Mouse (Mus musculus): ENCODE data around the gene Rab3gap1. TPM values are rescaled to one million over a fixed set of nuclear protein-coding genes. Genes with fewer than 3 reads are reported as not detected.

The Rab3gap1 gene
- polyA plus RNA-seq, 1 experiment from 2014 or later = 14.1 TPM

- DNase-seq (ENCODE audit: low spot score, missing footprints) = no peak
- H3K9me3 ChIP-seq (ENCODE audit: control insufficient read depth, low read length) = no peaks in the 10 kb centered on the region
- no peak overlapping the region for H3K27ac ChIP-seq (ENCODE audit: low read depth, low read length)
- no peak overlapping the region for H3K9ac ChIP-seq (ENCODE audit: low read length)
- H3K4me2 ChIP-seq = no peak overlapping the region
- H3K4me3 ChIP-seq (ENCODE audit: low read depth, low read length) = no peak overlapping the region
- H3K4me1 ChIP-seq (ENCODE audit: control insufficient read depth, insufficient read depth, low read length) = peaks cover 11% of the 10 kb centered on the region
- ATAC-seq (ENCODE audit: low FRiP score) = no peak
- no peaks in the 10 kb centered on the region for H3K27me3 ChIP-seq (ENCODE audit: control insufficient read depth, insufficient read depth, low read length)
- no peaks in the 10 kb centered on the region for H3K36me3 ChIP-seq (ENCODE audit: control insufficient read depth, insufficient read depth, low read length)
- whole genome bisulfite sequencing = 89% methylated on average over 1 of the region's 1 CpGs
These were observed 92.6 kb downstream of the Rab3gap1 start for GRCm38 (mm10) chr1:127961140-127961539.

DNA sequence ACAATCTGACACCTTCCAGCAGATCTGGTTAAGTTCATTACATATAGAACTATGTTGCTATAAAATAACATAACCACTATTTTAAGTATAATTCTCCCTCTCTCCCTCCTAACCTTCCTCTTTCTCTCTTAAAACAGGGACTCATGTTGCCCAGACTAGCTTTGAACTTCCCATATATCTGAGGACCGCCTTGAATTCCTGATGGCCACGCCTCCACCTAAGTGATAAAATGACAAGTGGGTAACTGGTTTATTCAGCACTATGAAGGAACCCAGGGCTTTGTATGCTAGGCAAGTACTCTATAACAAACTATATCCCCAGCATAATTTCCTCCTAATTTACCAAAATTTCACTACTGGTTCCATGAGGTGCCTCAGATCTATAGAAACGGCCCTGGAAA lies 94.8 kb downstream of the Rab3gap1 start:
- Histone ChIP-seq H3K4me3 (ENCODE audit: low read depth, low read length) (no peak overlapping the region), H3K27ac (ENCODE audit: low read depth, low read length) (no peak overlapping the region), H3K9me3 (ENCODE audit: control insufficient read depth, low read length) (no peaks in the 10 kb centered on the region), H3K27me3 (ENCODE audit: control insufficient read depth, insufficient read depth, low read length) (no peaks in the 10 kb centered on the region), H3K4me1 (ENCODE audit: control insufficient read depth, insufficient read depth, low read length) (peaks cover 11% of the 10 kb centered on the region), H3K36me3 (ENCODE audit: control insufficient read depth, insufficient read depth, low read length) (no peaks in the 10 kb centered on the region), H3K9ac (ENCODE audit: low read length) (no peak overlapping the region), H3K4me2 (no peak overlapping the region)
- DNase-seq (ENCODE audit: low spot score, missing footprints) = no peak
- 98% methylated on average over 3 of the region's 3 CpGs for WGBS
- no peak for ATAC-seq (ENCODE audit: low FRiP score)

GRCm38 (mm10) chr1:127970870-127971269 lies 102.3 kb downstream of the Rab3gap1 start:
- no peaks in the 10 kb centered on the region for H3K36me3 ChIP-seq (ENCODE audit: control insufficient read depth, insufficient read depth, low read length)
- H3K27me3 ChIP-seq (ENCODE audit: control insufficient read depth, insufficient read depth, low read length) = no peaks in the 10 kb centered on the region
- H3K4me3 ChIP-seq (ENCODE audit: low read depth, low read length) = no peak overlapping the region
- WGBS = 91% methylated on average over 4 of the region's 4 CpGs
- no peak overlapping the region for H3K27ac ChIP-seq (ENCODE audit: low read depth, low read length)
- H3K9me3 ChIP-seq (ENCODE audit: control insufficient read depth, low read length) = no peaks in the 10 kb centered on the region
- no peak overlapping the region for H3K9ac ChIP-seq (ENCODE audit: low read length)
- H3K4me1 ChIP-seq (ENCODE audit: control insufficient read depth, insufficient read depth, low read length) = no peaks in the 10 kb centered on the region
- no peak for ATAC-seq (ENCODE audit: low FRiP score)
- H3K4me2 ChIP-seq = no peak overlapping the region
- no peak for DNase-seq (ENCODE audit: low spot score, missing footprints)

DNA sequence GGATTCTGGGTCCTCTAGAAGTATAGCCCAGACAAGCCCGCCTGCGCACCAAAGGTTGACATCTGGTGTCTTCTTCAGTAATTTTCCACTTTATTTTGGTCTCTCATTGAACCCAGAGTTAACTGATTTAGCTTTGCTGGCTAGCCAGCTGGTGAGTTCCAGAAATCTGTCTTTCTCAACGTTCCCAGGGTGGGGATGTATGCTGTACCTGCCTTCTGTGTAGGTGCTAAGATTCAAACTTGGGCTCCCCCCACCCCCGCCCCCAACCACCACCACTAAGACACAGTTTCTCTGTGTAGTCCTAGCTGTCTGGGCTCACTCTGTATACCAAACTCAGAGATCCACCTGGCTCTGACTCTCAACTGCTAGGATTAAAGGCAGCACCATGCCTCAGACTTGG lies 105.5 kb downstream of the Rab3gap1 start:
- Histone ChIP-seq H3K36me3 (ENCODE audit: control insufficient read depth, insufficient read depth, low read length) (no peaks in the 10 kb centered on the region), H3K4me3 (ENCODE audit: low read depth, low read length) (no peak overlapping the region), H3K27ac (ENCODE audit: low read depth, low read length) (no peak overlapping the region), H3K4me1 (ENCODE audit: control insufficient read depth, insufficient read depth, low read length) (no peaks in the 10 kb centered on the region), H3K4me2 (no peak overlapping the region), H3K9ac (ENCODE audit: low read length) (no peak overlapping the region), H3K27me3 (ENCODE audit: control insufficient read depth, insufficient read depth, low read length) (no peaks in the 10 kb centered on the region), H3K9me3 (ENCODE audit: control insufficient read depth, low read length) (no peaks in the 10 kb centered on the region)
- 89% methylated on average over 4 of the region's 4 CpGs for WGBS
- DNase-seq (ENCODE audit: low spot score, missing footprints) (no peak), ATAC-seq (ENCODE audit: low FRiP score) (no peak)

DNA sequence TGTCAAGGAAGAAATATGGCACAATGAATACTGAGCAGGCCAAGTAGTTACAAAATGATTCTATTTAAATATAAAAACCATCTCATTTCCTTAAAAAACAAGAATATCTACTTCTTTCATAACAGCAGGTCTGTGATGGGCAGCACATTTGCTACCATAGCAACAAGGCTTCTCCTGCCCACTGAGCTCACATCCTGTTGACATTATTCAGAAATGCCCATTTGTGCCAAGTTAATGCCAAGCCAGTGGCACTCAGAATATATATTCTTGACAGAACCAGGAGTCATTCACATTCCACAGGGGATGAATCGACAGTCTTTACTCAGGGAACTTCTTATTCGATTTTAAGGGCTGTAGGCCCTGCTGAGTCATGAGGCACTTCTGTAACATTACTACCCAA lies 107.1 kb downstream of the Rab3gap1 start:
- WGBS = 86% methylated on average over 2 of the region's 2 CpGs
- no peak overlapping the region for H3K27ac ChIP-seq (ENCODE audit: low read depth, low read length)
- no peak overlapping the region for H3K4me3 ChIP-seq (ENCODE audit: low read depth, low read length)
- no peaks in the 10 kb centered on the region for H3K36me3 ChIP-seq (ENCODE audit: control insufficient read depth, insufficient read depth, low read length)
- no peaks in the 10 kb centered on the region for H3K27me3 ChIP-seq (ENCODE audit: control insufficient read depth, insufficient read depth, low read length)
- H3K4me1 ChIP-seq (ENCODE audit: control insufficient read depth, insufficient read depth, low read length) = no peaks in the 10 kb centered on the region
- H3K9ac ChIP-seq (ENCODE audit: low read length) = no peak overlapping the region
- H3K4me2 ChIP-seq = no peak overlapping the region
- DNase-seq (ENCODE audit: low spot score, missing footprints) = no peak
- H3K9me3 ChIP-seq (ENCODE audit: control insufficient read depth, low read length) = no peaks in the 10 kb centered on the region
- no peak for ATAC-seq (ENCODE audit: low FRiP score)

DNA sequence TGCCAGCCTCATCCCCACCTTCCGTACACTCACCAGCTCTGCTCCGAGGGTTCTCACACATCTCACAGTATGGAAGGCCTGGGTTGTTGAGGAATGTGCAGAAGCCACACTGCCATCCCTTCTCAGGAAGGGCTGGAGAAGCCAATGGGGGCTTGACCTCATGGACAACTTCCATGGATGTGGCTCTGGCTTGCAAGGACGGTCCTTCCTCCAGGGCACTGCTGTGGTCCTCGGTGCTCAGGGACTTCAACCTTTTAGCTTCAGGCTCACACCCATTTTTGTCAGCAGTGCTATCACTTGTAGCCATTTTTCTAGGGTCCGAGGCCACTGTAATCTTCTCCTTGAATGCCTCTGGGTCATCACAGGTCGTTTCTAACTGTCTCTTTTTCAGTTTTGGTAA lies 107.5 kb downstream of the Rab3gap1 start:
- H3K4me1 ChIP-seq (ENCODE audit: control insufficient read depth, insufficient read depth, low read length) = no peaks in the 10 kb centered on the region
- no peaks in the 10 kb centered on the region for H3K9me3 ChIP-seq (ENCODE audit: control insufficient read depth, low read length)
- WGBS = 88% methylated on average over 6 of the region's 6 CpGs
- H3K4me2 ChIP-seq = no peak overlapping the region
- H3K36me3 ChIP-seq (ENCODE audit: control insufficient read depth, insufficient read depth, low read length) = no peaks in the 10 kb centered on the region
- no peaks in the 10 kb centered on the region for H3K27me3 ChIP-seq (ENCODE audit: control insufficient read depth, insufficient read depth, low read length)
- no peak overlapping the region for H3K9ac ChIP-seq (ENCODE audit: low read length)
- DNase-seq (ENCODE audit: low spot score, missing footprints) (no peak), ATAC-seq (ENCODE audit: low FRiP score) (no peak)
- H3K27ac ChIP-seq (ENCODE audit: low read depth, low read length) = no peak overlapping the region
- H3K4me3 ChIP-seq (ENCODE audit: low read depth, low read length) = no peak overlapping the region

DNA sequence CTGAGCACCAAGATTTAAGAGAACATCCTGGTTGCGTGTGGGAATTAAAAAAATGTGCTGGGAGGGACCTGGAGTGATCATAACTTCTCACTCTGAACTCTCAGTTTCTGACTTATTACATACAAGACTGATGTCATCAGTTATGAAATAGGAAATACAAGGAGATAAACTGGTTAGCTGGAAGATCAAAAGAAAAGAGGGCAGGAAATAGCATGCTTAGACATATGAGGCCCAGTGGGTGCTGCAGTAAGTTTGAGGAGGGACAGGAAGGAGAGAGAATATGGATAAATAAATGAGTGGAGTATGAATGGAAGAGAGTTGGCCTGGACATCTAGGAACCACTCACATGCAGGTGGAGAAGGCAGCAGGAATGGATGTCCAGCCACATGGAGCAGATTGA lies 109.6 kb downstream of the Rab3gap1 start:
- DNase-seq (ENCODE audit: low spot score, missing footprints) = no peak
- WGBS = 89% methylated on average over 1 of the region's 1 CpGs
- H3K4me1 ChIP-seq (ENCODE audit: control insufficient read depth, insufficient read depth, low read length) = no peaks in the 10 kb centered on the region
- no peak overlapping the region for H3K4me3 ChIP-seq (ENCODE audit: low read depth, low read length)
- H3K36me3 ChIP-seq (ENCODE audit: control insufficient read depth, insufficient read depth, low read length) = no peaks in the 10 kb centered on the region
- no peak for ATAC-seq (ENCODE audit: low FRiP score)
- no peak overlapping the region for H3K27ac ChIP-seq (ENCODE audit: low read depth, low read length)
- H3K9me3 ChIP-seq (ENCODE audit: control insufficient read depth, low read length) = no peaks in the 10 kb centered on the region
- H3K9ac ChIP-seq (ENCODE audit: low read length) = no peak overlapping the region
- no peak overlapping the region for H3K4me2 ChIP-seq
- H3K27me3 ChIP-seq (ENCODE audit: control insufficient read depth, insufficient read depth, low read length) = no peaks in the 10 kb centered on the region

DNA sequence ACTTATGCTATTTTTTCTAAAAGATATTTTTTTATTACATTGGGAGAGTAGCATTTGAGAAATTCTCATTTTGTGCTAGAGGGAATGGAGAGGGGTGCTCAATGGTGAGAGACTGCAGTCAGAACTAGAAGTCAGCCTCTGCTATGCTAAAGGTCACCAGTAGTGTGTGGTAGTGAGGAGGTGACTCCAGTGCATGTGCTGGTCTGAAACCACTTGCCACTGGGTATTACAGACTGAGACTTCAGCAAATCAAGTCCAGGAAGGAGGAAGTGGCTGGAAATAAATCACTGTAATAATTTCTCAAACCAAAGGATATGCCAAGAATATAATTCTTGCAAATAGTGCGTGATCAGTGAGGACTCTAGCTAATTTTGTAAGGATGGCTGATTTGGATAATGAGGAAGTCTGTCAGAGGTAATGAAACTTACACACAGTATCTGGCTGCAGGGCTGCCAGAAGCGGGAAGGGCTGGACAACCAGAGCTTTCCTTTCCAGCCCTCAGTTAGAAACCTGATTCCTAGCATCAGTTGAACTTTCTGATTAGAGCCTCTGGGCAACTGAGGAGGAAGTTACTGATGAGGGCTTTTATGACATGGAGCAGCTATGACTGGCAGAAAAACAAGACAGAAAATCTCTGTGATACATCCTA lies 112.5 kb downstream of the Rab3gap1 start:
- no peak overlapping the region for H3K4me2 ChIP-seq
- ATAC-seq (ENCODE audit: low FRiP score) (no peak), DNase-seq (ENCODE audit: low spot score, missing footprints) (peak; percentile 17)
- H3K4me1 ChIP-seq (ENCODE audit: control insufficient read depth, insufficient read depth, low read length) = no peaks in the 10 kb centered on the region
- H3K4me3 ChIP-seq (ENCODE audit: low read depth, low read length) = no peak overlapping the region
- H3K36me3 ChIP-seq (ENCODE audit: control insufficient read depth, insufficient read depth, low read length) = no peaks in the 10 kb centered on the region
- no peak overlapping the region for H3K27ac ChIP-seq (ENCODE audit: low read depth, low read length)
- WGBS = 83% methylated on average over 2 of the region's 2 CpGs
- H3K27me3 ChIP-seq (ENCODE audit: control insufficient read depth, insufficient read depth, low read length) = no peaks in the 10 kb centered on the region
- H3K9me3 ChIP-seq (ENCODE audit: control insufficient read depth, low read length) = no peaks in the 10 kb centered on the region
- no peak overlapping the region for H3K9ac ChIP-seq (ENCODE audit: low read length)

GRCm38 (mm10) chr1:127982268-127982667 lies 113.7 kb downstream of the Rab3gap1 start:
- ATAC-seq (ENCODE audit: low FRiP score) (no peak), DNase-seq (ENCODE audit: low spot score, missing footprints) (no peak)
- Histone ChIP-seq H3K36me3 (ENCODE audit: control insufficient read depth, insufficient read depth, low read length) (no peaks in the 10 kb centered on the region), H3K9me3 (ENCODE audit: control insufficient read depth, low read length) (no peaks in the 10 kb centered on the region), H3K27ac (ENCODE audit: low read depth, low read length) (no peak overlapping the region), H3K4me1 (ENCODE audit: control insufficient read depth, insufficient read depth, low read length) (no peaks in the 10 kb centered on the region), H3K27me3 (ENCODE audit: control insufficient read depth, insufficient read depth, low read length) (no peaks in the 10 kb centered on the region), H3K4me3 (ENCODE audit: low read depth, low read length) (no peak overlapping the region), H3K4me2 (no peak overlapping the region), H3K9ac (ENCODE audit: low read length) (no peak overlapping the region)
- 90% methylated on average over 3 of the region's 3 CpGs for WGBS
